Mouse (Mus musculus): Measurements from ENCODE around the gene Insl5. TPM values are rescaled to one million over a fixed set of nuclear protein-coding genes. Genes with fewer than 3 reads are reported as not detected.

Insl5 gene
- polyA plus RNA-seq, 1 experiment from 2014 or later, result not detected

DNA sequence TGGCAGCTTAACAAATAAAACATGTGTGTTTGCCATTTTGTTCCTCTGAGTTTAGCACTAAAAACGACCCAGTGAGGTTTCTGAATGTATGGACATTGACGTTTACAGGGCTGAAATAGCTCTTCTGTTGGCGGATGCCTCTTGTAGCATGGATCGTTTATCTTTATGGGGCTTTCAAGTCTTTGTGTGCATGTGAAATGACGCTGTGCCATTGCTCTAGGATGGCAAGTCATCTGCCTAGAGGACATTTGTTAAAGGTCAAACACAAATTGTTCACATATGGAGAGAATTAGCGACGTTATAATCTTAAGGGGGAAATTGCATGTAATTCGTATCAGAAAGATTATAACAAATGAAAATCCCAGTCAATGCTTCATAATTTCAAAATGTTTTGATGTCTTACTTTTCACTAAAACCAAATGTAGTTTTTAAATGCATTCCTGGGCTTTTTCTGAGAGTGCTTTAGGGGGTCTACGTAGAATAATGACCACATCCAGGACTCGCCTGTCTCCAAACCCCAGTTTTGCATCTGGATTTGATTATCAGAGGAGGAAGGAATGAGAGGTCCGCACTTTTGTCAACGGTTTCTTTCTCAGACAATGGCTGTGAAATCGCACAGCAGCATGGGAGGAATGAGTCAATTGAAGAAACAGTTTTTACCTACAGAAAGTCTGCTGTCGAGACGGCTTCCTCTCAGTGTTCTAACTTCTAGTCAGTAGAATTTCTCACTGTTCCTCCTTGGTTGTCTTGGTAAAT is 21.3 kb downstream of the Insl5 start:
- ATAC-seq (replicated peaks; ENCODE audit: low FRiP score), result no peak
- Histone ChIP-seq H3K4me3 (ENCODE audit: low read depth, low read length) (no peak overlapping the region), H3K4me2 (no peak overlapping the region), H3K9me3 (ENCODE audit: control insufficient read depth, low read length) (no peaks in the 10 kb centered on the region), H3K27ac (ENCODE audit: low read depth, low read length) (no peak overlapping the region), H3K36me3 (ENCODE audit: control insufficient read depth, insufficient read depth, low read length) (no peaks in the 10 kb centered on the region), H3K27me3 (replicated peaks; ENCODE audit: control insufficient read depth, insufficient read depth, low read length) (no peaks in the 10 kb centered on the region), H3K9ac (ENCODE audit: low read depth, low read length) (no peak overlapping the region), H3K4me1 (replicated peaks; ENCODE audit: control insufficient read depth, insufficient read depth, low read length) (no peaks in the 10 kb centered on the region)
- no peak for DNase-seq (ENCODE audit: low spot score)
- 71% methylated on average over 15 of the region's 15 CpGs for WGBS

DNA sequence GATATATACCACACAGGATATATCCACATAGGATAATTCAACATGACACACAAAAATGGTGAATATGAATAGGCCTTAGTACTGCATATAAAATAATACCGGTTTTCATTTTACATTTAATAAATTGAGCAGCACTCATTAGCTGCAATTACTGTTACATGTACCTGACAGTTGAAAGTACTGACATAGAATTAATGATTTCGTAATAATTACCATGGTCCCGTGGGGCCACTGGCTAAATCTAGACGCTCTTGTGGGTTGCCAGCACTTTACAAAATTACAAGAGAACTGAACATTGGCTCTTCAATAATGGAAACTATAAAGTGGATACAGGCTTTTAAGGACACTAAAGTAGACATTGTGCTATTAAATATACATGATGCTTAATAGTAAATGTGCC is 22.0 kb downstream of the Insl5 start:
- no peak for DNase-seq (ENCODE audit: low spot score)

DNA sequence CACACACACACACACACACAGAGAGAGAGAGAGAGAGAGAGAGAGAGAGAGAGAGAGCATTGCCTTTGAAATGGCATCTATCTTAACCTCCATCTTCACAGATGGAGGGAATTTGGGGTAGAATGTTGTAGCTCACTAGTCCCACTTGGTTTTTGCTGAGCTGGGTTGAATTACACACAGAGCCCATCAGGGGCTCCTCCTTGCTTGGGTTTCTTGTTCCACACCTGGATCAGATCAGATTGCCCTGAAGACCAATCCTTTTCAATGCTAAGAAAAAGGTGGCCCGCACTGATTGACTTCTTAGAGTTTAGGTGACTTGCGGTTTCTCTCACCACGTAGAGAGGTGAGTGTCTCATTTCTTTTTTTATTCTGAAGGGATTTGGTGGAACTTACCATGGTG is 35.0 kb downstream of the Insl5 start:
- Histone ChIP-seq H3K9ac (ENCODE audit: low read depth, low read length) (no peak overlapping the region), H3K27me3 (replicated peaks; ENCODE audit: control insufficient read depth, insufficient read depth, low read length) (no peaks in the 10 kb centered on the region), H3K4me3 (ENCODE audit: low read depth, low read length) (no peak overlapping the region), H3K4me1 (replicated peaks; ENCODE audit: control insufficient read depth, insufficient read depth, low read length) (no peaks in the 10 kb centered on the region), H3K27ac (ENCODE audit: low read depth, low read length) (no peak overlapping the region), H3K4me2 (no peak overlapping the region), H3K36me3 (ENCODE audit: control insufficient read depth, insufficient read depth, low read length) (no peaks in the 10 kb centered on the region), H3K9me3 (ENCODE audit: control insufficient read depth, low read length) (no peaks in the 10 kb centered on the region)
- ATAC-seq (replicated peaks; ENCODE audit: low FRiP score), result no peak
- DNase-seq (ENCODE audit: low spot score), result no peak
- WGBS, result 87% methylated on average over 3 of the region's 3 CpGs

More for the DNA sequence above, 22.0 kb downstream of the Insl5 start:
- no peaks in the 10 kb centered on the region for H3K36me3 ChIP-seq (ENCODE audit: control insufficient read depth, insufficient read depth, low read length)
- no peak overlapping the region for H3K27ac ChIP-seq (ENCODE audit: low read depth, low read length)
- H3K4me3 ChIP-seq (ENCODE audit: low read depth, low read length), result no peak overlapping the region
- H3K27me3 ChIP-seq (replicated peaks; ENCODE audit: control insufficient read depth, insufficient read depth, low read length), result no peaks in the 10 kb centered on the region
- WGBS, result 81% methylated on average over 4 of the region's 4 CpGs
- no peak overlapping the region for H3K9ac ChIP-seq (ENCODE audit: low read depth, low read length)
- H3K4me2 ChIP-seq, result no peak overlapping the region
- no peaks in the 10 kb centered on the region for H3K4me1 ChIP-seq (replicated peaks; ENCODE audit: control insufficient read depth, insufficient read depth, low read length)
- H3K9me3 ChIP-seq (ENCODE audit: control insufficient read depth, low read length), result no peaks in the 10 kb centered on the region
- ATAC-seq (replicated peaks; ENCODE audit: low FRiP score), result no peak

DNA sequence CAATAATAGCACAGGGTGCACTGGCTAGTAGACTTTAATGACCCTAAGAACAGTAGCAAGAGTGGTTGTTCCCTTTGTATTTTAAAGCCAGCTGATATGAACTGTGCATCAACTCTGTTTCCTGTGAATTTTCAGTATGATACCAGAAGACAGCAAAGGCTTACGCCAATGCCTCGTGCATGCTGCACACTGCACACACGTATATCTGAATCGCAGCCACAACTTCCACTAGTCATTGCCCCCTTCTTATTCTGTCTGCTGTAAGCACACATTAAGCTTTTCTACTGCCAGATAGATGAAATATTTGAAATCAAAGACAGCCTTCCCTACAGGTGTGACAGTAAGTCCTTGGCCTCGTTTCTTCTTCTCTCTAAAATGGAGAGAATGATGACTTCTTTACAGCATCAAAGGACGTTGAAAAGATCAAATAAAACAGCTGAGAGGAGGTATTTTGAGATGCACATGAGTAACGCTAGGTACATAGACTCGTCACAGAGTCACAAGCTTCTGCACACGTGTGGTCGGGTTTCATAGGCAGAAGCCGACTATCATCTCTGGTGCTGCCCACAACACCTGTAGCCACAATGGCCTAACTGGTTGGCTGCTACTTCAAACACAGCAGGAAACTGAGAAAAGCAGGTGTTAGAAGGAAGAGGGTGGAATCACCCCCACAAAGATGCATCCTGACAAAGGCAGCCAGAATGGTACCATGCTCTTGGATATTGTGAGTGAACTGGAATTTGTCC is 35.9 kb downstream of the Insl5 start:
- Histone ChIP-seq H3K27ac (ENCODE audit: low read depth, low read length) (no peak overlapping the region), H3K27me3 (replicated peaks; ENCODE audit: control insufficient read depth, insufficient read depth, low read length) (no peaks in the 10 kb centered on the region), H3K9ac (ENCODE audit: low read depth, low read length) (no peak overlapping the region), H3K4me2 (no peak overlapping the region), H3K4me3 (ENCODE audit: low read depth, low read length) (no peak overlapping the region), H3K36me3 (ENCODE audit: control insufficient read depth, insufficient read depth, low read length) (no peaks in the 10 kb centered on the region), H3K9me3 (ENCODE audit: control insufficient read depth, low read length) (no peaks in the 10 kb centered on the region), H3K4me1 (replicated peaks; ENCODE audit: control insufficient read depth, insufficient read depth, low read length) (no peaks in the 10 kb centered on the region)
- no peak for DNase-seq (ENCODE audit: low spot score)
- 81% methylated on average over 11 of the region's 11 CpGs for WGBS
- no peak for ATAC-seq (replicated peaks; ENCODE audit: low FRiP score)

- H3K9me3 ChIP-seq (ENCODE audit: control insufficient read depth, low read length), result no peaks in the 10 kb centered on the region
- no peak overlapping the region for H3K27ac ChIP-seq (ENCODE audit: low read depth, low read length)
- no peaks in the 10 kb centered on the region for H3K36me3 ChIP-seq (ENCODE audit: control insufficient read depth, insufficient read depth, low read length)
- H3K9ac ChIP-seq (ENCODE audit: low read depth, low read length), result no peak overlapping the region
- H3K4me3 ChIP-seq (ENCODE audit: low read depth, low read length), result no peak overlapping the region
- H3K27me3 ChIP-seq (replicated peaks; ENCODE audit: control insufficient read depth, insufficient read depth, low read length), result no peaks in the 10 kb centered on the region
- DNase-seq (ENCODE audit: low spot score) (no peak), ATAC-seq (replicated peaks; ENCODE audit: low FRiP score) (no peak)
- no peaks in the 10 kb centered on the region for H3K4me1 ChIP-seq (replicated peaks; ENCODE audit: control insufficient read depth, insufficient read depth, low read length)
- WGBS, result 76% methylated on average over 4 of the region's 4 CpGs
- no peak overlapping the region for H3K4me2 ChIP-seq
Observed at GRCm38 (mm10) chr4:102990016-102990415, 36.6 kb downstream of the Insl5 start.

DNA sequence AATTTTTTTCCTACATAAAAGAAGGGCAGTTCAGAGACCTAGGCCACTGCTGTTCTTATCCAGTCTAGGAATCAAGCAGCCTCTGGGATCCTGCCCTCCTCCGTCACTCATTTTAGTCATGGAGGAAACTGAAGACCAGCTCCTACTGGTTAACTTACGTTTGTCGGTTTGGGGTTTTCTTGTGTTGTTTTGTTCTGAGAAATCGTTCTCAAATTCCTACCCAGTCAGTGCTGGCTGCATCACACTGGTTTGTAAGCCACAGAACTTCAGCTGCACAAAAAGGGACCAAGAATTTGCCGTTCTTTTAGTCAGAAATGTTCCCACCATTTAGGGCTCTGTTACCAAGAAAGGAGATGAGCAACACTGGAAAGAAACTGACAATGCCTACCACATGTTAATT is 37.3 kb downstream of the Insl5 start:
- Histone ChIP-seq H3K36me3 (ENCODE audit: control insufficient read depth, insufficient read depth, low read length) (no peaks in the 10 kb centered on the region), H3K4me3 (ENCODE audit: low read depth, low read length) (no peak overlapping the region), H3K27me3 (replicated peaks; ENCODE audit: control insufficient read depth, insufficient read depth, low read length) (no peaks in the 10 kb centered on the region), H3K9ac (ENCODE audit: low read depth, low read length) (no peak overlapping the region), H3K4me1 (replicated peaks; ENCODE audit: control insufficient read depth, insufficient read depth, low read length) (no peaks in the 10 kb centered on the region), H3K9me3 (ENCODE audit: control insufficient read depth, low read length) (no peaks in the 10 kb centered on the region), H3K4me2 (no peak overlapping the region), H3K27ac (ENCODE audit: low read depth, low read length) (no peak overlapping the region)
- DNase-seq (ENCODE audit: low spot score) (no peak), ATAC-seq (replicated peaks; ENCODE audit: low FRiP score) (no peak)
- WGBS, result 73% methylated on average over 5 of the region's 5 CpGs

- H3K27me3 ChIP-seq (replicated peaks; ENCODE audit: control insufficient read depth, insufficient read depth, low read length), result no peaks in the 10 kb centered on the region
- no peaks in the 10 kb centered on the region for H3K4me1 ChIP-seq (replicated peaks; ENCODE audit: control insufficient read depth, insufficient read depth, low read length)
- no peak overlapping the region for H3K9ac ChIP-seq (ENCODE audit: low read depth, low read length)
- ATAC-seq (replicated peaks; ENCODE audit: low FRiP score) (no peak), DNase-seq (ENCODE audit: low spot score) (no peak)
- H3K9me3 ChIP-seq (ENCODE audit: control insufficient read depth, low read length), result no peaks in the 10 kb centered on the region
- no peak overlapping the region for H3K4me2 ChIP-seq
- H3K27ac ChIP-seq (ENCODE audit: low read depth, low read length), result no peak overlapping the region
- H3K4me3 ChIP-seq (ENCODE audit: low read depth, low read length), result no peak overlapping the region
- 65% methylated on average over 6 of the region's 6 CpGs for WGBS
- H3K36me3 ChIP-seq (ENCODE audit: control insufficient read depth, insufficient read depth, low read length), result no peaks in the 10 kb centered on the region
Observed at GRCm38 (mm10) chr4:102988526-102988925, 38.1 kb downstream of the Insl5 start.

DNA sequence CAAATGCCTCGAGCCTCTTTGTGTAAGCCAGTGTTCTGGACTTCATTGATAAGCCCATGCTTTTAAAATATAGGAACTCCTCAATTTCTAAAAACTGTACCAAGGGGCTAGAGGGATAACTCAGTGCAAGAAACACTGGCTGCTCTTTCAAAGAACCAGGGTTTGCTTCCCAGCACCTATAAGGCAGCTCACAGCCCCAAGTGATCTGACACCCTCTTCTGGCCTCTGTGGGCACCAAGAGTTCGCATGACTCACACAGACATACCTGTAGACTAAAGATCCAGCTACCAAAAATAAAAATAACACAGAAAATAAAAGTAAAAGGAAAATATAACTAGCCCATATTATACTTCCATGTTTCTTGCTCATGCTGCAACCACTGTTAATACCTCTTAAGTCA is 38.9 kb downstream of the Insl5 start:
- no peak for ATAC-seq (replicated peaks; ENCODE audit: low FRiP score)
- Histone ChIP-seq H3K4me1 (replicated peaks; ENCODE audit: control insufficient read depth, insufficient read depth, low read length) (no peaks in the 10 kb centered on the region), H3K4me3 (ENCODE audit: low read depth, low read length) (no peak overlapping the region), H3K27me3 (replicated peaks; ENCODE audit: control insufficient read depth, insufficient read depth, low read length) (no peaks in the 10 kb centered on the region), H3K36me3 (ENCODE audit: control insufficient read depth, insufficient read depth, low read length) (no peaks in the 10 kb centered on the region), H3K9me3 (ENCODE audit: control insufficient read depth, low read length) (no peaks in the 10 kb centered on the region), H3K4me2 (no peak overlapping the region), H3K9ac (ENCODE audit: low read depth, low read length) (no peak overlapping the region), H3K27ac (ENCODE audit: low read depth, low read length) (no peak overlapping the region)
- no peak for DNase-seq (ENCODE audit: low spot score)
- WGBS, result 58% methylated on average over 2 of the region's 2 CpGs

DNA sequence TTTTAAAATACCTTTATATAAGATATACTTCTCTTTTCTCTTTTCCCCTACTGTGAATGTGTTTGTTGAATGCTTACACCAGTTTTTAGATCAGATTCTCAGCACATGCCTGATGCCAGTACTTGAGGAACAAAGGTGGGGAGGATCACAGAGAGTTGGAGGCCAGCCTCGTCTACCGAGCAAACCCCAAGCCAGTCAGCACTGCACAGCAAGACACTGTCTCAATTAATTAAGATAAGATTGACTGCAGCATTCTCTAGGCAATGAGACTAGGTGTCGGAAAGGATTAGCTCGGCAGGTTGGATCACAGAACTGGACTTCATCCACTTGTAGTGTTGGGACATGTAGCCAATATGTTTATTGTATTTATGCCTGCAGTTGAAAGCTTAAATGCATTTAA is 39.3 kb downstream of the Insl5 start:
- no peaks in the 10 kb centered on the region for H3K4me1 ChIP-seq (replicated peaks; ENCODE audit: control insufficient read depth, insufficient read depth, low read length)
- no peak overlapping the region for H3K9ac ChIP-seq (ENCODE audit: low read depth, low read length)
- H3K27me3 ChIP-seq (replicated peaks; ENCODE audit: control insufficient read depth, insufficient read depth, low read length), result no peaks in the 10 kb centered on the region
- no peaks in the 10 kb centered on the region for H3K36me3 ChIP-seq (ENCODE audit: control insufficient read depth, insufficient read depth, low read length)
- H3K27ac ChIP-seq (ENCODE audit: low read depth, low read length), result no peak overlapping the region
- ATAC-seq (replicated peaks; ENCODE audit: low FRiP score) (no peak), DNase-seq (ENCODE audit: low spot score) (no peak)
- H3K4me2 ChIP-seq, result no peak overlapping the region
- 55% methylated on average over 4 of the region's 4 CpGs for WGBS
- H3K4me3 ChIP-seq (ENCODE audit: low read depth, low read length), result no peak overlapping the region
- H3K9me3 ChIP-seq (ENCODE audit: control insufficient read depth, low read length), result no peaks in the 10 kb centered on the region

All from liver, embryonic 11.5 days (tissue).